Mouse (Mus musculus) layer of hippocampus, postnatal 36 days (tissue): ENCODE measurements around the gene Pcdh7. TPM values are rescaled to one million over a fixed set of nuclear protein-coding genes. Genes with fewer than 3 reads are reported as not detected.

Source experiments
- DNase-seq, 2 experiments: peaks; one replicate each; pipeline ENCODE4 v3.0.0; 2022
- total RNA-seq, 2 experiments: library from RNA; stranded (reverse); gene quantifications; 2 replicates each; pipeline ENCODE4 v1.2.3; 2021

Gene Pcdh7
- total RNA-seq, 2 experiments from 2014 or later, result 54.1 to 71.6 TPM

DNA sequence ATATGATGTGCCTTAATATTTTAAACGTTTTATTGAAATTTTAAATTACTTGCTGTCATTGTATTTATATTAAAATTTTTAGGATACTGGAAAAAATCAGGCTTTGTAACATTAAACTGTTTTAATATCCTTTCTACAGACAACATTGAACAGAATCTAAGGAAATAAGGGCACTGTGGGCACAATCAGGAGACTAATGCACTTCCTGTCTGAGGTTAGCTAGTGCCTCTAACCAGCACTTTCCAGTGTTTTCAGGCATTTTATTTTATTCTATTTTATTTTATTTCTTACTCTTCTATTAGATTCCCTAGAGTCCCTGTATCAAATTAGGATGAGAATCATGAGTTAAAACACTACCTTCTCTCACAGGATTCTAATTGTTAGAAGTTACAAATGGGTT is 28.1 kb downstream of the Pcdh7 start:
- DNase-seq, result no peak

DNA sequence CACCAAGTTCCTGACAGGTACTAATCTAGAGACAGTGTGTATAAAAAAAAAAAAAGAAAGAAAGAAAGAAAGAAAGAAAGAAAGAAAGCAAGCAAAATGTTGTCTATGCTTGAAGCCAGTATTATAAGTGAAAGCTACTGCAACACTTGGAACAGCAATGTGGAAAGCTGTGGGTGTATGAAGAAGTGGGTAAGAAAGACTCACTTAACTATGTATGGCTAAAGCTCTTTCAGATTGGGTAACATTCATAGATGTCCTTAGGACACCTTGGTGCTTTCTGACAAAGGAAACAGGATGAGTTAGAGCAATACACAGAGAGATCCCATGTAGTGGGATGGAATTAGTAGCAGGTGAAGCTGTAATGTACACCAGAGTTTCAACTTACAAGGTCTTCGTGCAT is 32.6 kb downstream of the Pcdh7 start:
- no peak for DNase-seq

DNA sequence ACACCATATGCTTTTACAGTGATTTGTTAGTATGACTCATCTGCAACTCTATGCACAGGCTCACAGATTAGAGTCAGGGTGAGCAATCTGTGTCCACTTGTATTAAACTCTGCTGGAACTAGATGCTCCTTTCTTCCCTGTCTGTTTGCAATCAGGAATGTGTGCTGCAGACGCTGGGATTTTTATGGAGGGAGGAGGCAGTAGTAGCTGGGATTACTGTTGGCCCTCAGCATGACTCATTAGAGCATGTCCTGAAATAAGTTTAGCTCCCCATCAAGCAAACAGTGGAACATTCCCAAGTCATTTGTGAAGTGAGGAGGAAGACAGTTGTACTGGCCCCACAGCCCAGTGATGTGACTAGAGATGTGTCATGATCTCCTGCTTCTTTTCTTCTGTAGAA is 38.0 kb downstream of the Pcdh7 start:
- no peak for DNase-seq

DNA sequence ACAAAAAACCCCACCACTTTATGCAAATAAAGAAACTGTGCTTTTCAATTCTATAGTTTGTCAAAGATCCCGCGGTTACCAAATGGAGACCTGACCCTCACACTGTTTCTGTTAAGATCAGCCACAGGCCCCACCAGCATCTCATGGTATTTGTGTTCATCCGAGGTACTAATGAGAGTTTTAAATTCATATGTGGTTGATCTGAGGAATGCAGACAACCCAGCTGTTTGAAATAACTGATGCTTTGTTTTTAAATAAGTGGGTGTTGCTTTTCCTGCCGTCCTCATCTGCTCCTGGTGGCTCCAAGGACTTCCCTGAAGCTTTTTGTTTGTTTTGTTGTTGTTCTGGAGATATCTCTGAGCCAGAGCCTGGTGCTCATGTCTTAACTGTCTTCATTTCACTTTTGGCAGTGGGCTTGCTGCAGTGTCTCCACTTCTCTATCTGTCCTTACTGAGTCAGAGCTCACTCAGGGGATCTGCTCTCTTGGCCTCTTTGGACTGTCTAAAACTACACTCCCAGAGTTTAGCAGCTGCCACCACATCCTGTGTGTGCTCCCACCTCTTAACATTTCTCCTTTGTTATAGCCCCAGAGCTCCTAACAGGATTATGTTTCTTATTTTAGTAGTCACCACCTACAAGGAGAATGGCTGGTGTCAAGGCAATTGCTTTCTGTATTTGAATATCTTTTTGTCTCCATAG is 39.1 kb downstream of the Pcdh7 start:
- DNase-seq, result no peak

DNA sequence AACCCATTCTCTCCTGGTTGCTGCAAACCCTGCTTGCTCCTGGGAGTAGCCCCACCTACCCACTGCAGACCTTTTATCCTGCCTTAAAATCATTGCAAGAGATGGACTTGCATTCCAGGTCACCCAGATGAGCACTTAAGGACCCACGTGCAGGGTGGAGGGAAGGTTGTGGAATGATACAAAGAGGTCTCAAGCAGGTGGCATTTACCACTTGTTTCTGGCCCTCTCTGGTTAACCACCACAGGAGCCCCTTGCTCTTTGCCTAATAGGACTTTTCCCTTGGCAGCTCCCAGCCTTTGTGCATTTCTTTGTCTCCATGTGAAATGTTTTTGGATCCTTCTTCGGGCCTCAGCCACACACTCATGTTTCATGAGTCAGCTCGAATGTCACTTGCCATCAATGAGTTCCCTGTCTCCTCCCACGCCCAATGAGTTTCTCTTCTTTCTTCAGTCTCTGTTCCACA is 39.7 kb downstream of the Pcdh7 start:
- DNase-seq, result no peak

DNA sequence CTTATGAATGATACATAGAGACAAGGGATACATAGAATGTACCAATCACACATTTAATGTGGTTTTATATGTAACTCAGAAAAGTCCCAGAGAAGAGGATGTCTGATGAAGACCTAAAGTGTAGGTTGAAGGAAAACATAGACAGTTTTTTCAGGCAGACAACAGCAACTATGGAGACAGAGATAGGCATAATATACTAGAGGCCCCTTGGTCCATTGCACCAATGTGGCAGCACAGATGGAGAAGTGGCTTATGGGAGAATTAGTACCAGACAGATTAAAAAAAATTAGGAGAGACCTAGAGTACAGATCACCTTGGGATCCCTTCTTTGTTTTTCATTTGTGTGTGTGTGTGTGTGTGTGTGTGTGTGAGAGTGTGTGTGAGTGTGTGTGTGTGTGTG is 41.2 kb downstream of the Pcdh7 start:
- DNase-seq, result no peak

DNA sequence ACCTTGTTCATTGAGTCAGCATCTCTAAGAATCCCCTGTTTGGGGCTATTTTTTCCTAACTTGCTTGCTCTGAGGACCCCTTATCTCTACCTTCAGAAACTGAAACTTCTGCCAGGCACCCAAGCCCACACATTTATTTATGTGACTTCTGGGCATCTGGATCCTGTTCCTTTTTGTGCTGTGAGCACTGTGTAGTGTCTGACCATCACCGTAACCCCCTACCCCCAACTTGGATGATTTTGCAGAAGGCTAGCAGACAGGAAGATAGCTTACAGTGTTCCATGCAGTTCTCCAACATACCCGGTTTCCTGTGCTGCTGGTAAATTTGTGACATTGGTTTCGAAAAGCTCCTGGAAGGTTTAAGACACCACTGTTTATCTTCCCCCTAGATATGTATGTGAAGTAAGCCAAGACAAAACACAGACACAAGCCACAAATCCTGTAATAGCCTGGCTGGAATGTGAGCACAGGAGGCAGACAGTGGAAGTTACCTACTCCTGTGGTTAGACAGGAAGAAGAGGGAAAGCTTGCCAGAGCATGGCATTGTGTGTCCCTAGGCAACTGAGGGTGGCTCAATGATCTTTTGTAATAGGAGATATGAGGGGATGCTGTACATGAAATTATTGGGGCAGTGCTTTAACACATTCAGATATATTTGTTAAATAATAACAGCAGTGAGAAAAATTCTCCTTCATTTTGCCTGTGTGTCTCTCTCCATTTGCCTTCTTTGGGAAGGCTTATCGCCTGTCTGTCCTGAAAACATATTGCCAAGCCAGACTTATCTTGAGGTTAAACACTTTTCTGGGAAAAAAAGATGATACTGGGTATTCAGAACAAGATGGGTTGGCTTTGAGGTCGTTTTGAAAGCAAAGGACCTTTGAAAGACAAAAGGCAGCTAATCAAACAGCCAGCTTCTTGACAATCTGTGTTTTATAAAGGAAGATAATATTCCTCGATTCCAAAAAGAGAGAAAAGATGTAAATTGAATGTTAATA is 42.6 kb downstream of the Pcdh7 start:
- DNase-seq, result no peak

DNA sequence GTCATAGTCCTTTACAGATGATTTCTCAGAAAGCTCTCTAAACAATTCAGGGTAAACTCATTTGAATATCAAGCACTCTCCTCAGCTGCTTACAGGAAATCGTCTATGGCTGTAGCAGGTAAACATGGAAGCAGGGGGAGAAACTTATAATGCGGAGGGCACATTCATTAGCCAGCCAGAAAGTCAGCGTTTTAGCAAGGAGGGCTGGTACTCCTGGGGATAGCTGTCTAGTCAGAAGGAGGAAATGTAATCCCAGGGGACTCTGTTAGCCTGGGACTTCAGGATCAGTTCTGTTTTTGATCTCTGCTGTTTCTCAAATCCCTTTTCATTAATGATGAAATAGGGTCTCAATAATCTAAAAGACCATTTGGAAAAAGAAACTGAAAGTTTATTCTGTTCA is 47.6 kb downstream of the Pcdh7 start:
- DNase-seq, result no peak

DNA sequence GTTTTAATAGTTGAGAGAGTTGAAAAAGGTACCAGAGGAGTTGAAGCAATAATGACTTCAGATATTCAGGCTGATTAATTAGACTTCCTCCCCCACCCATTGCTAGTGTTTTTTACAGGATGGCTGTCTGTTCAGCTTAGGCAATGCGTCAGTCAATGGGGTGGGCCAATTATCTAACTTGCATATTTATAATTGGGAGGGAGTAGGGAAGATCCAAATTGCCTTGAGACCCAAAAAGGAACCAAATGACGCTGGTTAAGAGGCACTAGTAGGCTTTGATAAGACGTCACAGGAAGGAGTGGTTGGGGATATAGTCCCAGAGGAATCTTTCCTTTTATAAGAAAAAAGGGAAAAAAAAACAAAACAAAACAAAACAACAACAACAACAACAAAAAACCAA is 49.6 kb downstream of the Pcdh7 start:
- no peak for DNase-seq

DNA sequence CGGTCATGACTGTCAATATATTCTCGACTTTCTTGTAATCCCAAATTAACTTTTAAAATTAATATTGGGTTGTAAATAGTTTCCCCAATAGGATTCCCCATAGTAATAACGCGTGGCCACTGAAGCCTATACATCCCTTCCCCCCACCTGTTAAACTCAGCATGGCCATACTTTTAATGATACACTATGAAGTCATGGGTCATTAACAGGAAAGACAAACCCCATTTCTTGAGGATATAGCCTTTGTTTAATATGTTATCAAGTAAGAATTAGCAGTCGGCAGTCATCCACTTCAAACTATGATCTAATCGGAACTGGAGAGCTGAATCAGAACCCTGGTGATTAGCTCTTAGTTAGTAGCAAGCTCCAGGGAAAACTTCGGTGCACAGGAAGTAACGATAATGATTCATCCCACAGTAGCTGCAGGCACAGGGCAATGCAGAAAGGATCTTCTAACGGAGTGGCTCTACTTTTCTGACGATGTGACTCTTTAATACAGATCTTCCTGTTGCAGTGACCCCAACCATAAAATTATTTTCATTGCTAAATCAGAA is 50.8 kb downstream of the Pcdh7 start:
- DNase-seq, result no peak

DNA sequence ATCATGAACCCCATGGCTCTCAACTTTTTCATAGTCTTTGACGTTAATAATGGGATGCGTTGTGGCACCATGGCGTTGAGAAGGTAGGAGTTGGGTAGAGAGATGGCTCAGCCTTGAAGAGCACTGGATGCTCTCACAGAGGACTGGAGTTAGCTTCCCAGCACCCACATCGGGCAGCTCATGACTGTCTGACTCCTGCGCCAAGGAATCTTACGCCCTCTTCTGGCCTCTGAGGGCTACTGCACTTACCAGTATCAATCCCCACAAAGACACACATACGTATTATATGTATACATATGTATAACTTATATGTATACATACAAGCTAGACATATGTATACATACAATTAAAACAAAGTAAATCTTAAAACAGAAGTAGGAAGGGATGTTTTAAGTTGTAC is 51.9 kb downstream of the Pcdh7 start:
- no peak for DNase-seq

DNA sequence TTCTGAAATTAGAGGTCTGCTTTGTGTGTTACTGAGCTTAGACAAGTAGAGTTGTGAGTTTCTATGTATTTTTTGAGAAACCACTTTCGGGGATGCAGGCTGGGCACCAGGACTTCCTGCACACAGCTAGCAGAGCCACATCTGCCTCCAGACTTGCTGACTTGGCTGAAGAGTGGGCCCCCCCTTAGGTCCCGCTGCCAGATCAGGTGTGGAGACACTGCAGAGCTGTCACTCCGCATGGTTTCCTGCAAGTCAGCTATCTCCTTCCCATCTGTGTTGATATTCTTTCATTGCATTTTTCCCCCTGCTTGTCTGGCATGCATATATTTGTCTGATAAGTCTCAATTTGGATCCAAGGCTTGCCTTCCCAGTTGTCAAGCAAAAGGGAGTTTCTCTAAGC is 52.6 kb downstream of the Pcdh7 start:
- no peak for DNase-seq

DNA sequence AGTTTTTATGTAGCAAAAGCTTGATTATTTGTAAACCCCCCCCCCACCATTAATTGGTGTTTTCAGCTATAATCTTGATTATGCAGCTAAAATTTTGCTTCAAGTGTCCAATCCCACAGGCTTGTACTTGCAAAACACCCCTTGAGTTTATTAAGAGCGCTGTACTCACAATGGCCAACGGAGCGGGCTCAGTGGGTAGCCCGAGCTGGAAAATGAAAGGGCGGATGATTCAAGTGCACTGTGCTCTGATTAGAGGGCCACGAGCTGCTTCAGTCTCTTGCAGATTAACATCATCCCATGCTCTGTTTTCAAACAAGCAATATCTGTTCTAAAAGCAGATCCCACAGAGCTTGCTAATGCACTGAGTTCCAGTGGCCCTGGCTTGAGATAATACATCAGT is 53.4 kb downstream of the Pcdh7 start:
- no peak for DNase-seq

DNA sequence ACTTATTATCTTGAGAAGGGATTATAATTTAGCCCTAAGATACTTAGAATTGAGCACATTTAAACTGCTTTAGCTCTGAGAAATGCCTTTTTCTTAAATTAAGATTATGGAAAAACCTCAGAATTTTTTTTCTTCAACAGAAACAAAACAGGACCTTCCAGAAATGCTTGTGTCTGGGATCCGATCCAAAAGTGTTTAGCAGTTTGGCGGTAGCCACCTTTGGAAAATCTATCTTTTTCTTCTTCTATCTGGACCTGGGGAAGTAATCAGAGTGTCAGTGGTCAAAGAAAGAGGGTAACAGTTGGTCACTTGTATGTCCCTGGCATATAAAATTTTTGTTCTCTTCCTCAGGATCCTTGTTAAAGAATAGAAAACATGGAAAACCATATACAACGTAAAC is 54.9 kb downstream of the Pcdh7 start:
- no peak for DNase-seq

DNA sequence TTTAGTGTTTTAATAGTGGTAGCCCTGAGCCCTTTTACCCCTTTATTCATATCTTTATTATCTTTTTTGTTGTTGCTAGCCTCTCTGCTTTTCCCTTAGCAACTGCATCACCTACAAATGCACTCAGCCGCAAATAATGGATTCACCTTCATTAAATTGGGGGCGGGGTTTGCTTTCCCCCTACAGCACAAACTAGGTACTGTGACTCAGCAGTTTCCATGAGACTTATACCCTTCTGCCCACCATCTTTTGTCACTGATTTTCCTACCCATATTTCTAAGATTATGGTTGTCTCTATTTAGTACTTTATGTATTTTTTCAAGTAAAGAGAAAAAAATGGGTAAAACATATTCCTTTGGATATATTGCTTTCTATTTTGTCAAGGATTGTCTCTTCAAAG is 56.7 kb downstream of the Pcdh7 start:
- no peak for DNase-seq

DNA sequence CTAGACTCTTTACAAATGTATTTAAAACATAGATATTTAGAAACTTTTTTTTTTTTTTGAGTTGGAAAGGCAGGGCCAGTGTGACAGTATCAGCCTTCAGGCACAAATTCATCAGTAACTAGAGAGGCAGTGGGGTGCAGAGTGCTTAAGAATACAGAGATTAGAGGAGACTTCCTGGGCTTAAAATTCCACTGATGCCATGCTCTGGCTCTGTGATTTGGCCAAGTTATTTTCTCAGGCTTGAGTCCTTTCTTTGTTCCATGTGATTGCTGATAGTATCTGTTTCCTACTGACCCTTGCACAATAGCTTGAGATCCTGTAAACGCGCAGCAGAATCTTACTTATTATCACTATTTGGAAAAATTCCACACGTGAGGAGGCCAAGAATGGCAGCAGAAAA is 60.3 kb downstream of the Pcdh7 start:
- no peak for DNase-seq

DNA sequence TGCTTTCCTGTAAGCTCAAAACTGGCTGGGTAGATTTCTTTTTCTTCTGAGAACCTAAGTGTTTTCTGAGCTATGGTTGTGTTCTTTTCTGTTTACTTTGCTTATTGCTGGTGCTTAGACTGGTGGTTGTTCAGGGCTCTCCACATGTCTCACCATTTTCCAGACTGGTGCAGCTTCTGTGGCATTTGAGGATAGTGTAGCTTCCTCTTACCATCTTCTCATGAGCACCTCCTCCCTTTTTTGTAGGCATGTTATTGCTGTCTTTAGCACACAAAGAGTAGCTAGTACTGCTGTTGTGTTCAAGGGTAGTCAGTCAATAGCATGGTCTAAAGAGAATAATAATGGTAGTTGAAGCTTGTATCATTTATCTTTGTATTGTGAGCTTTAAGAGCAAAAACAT is 62.2 kb downstream of the Pcdh7 start:
- no peak for DNase-seq

DNA sequence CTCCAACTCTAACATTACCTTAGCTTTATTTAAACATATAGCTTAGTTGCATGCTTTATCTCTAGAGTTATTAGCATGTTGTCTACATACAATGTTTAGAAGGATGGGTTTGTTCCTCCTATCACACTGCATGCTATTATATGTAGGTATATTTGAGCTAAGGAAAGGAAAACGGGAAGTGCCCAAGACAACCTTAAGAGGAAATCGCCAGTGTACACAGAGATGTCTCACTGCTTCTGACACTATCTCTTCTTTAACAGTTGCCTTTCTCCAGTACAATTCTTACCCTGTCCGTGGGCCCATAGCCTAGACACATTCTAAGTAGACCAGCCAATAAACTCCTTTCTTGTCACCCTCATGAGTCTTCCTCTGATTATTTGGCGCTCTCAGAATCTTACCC is 62.8 kb downstream of the Pcdh7 start:
- no peak for DNase-seq

DNA sequence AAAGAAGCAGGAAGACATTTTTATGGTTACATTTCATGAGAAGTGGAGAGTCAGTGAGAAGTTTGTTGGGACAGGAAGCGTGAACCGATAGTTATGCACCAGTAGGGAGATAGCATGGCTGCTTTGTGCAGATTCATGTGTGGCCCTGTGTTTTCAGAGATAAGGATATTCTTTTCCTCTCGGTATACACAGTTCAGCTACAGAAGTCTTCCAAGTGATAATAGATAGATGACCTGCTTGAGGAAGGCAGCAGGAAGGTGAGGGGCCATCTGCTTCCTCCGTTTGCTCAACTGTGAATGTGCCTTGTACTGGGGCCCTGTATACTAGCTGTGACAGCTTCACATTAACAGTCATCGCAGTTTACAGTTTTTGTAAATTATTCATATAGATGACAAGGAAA is 64.2 kb downstream of the Pcdh7 start:
- DNase-seq, result no peak

DNA sequence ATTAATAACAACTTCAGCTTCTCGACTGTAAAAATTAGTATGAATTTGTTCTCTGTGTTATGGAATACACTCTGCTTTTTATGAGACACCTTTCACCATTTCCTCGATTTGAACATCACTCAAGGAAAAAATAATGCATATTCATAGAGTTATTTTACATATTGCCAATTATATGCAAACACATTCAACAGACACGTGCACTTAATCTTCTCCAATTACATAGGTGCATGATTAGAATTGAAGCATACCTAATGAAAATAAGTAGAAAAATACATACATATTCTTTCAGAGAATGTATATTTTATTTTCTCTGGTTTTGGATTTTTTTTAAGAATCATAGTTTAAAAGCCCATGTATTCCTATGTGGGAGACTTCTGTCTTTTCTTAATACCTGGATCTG is 64.8 kb downstream of the Pcdh7 start:
- DNase-seq, result no peak

DNA sequence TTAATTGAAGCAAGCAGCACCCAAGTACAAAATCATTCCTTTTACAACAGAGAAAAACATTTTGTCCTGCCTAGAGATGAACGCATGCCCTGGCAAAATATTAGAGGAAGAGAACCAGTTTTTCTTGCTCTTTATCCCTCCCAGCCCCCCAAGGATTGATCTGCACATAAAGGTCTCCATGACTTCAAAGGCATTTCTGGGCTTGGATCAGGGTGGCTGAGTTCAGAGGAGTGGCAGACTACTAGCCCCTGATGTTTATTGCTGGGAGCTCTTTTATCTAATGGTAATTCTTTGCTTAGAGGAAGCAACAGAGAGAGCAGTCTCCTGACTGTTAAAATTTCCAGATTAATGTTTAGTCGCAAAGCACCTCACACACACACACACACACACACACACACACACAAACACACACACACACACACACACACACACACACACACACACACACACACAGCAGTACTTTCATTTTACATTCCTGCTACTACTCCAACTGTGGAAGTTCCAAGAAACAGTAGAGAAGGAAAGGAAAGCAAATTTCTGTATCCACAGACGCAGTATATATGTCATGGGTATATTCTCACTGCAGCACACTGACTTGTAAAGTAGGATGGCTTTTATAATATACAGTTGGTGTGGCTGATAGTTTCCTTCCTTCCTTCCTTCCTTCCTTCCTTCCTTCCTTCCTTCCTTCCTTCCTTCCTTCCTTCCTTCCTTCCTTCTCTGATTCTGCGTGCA is 71.2 kb downstream of the Pcdh7 start:
- no peak for DNase-seq

DNA sequence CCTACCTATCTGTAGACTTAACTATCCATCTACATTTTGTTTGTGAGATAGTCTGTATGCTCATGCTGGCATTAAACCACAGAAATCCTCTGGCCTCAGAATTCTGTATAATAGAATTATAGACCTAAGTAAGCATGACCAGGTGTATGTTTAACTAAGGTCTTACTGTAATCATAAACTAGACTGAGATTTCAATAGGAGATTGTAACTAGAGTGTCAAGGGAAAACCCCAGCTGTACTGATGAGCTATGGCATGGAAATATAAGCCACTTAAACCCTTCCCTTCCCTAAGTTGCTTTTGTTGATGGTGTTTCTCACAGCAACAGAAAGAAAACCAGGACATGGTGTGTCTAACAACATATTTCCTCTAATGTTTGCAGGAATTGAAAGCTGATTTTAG is 78.6 kb downstream of the Pcdh7 start:
- DNase-seq, result no peak
